ENCODE assay signal across 8 mouse cellular contexts in the genomic region with DNA sequence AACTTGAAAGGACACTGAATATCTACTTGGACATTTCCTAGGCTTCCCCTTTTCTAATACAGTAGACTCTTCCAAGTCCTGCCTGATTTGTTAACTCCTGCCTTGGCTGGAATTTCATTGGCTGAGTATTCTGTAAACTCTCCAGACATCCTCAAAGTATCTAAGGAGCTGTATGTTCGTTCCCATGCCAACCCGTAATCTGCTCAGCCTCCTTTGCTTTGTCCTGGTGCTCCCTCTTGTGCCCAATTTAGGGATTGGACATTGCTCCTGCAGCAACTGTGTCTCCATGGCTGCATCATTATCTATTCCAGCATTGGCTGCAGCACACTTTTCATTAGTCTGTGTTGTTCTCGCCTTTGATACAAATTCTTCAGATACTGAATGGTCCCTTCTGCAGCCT. TPM values are rescaled to one million over a fixed set of nuclear protein-coding genes. Genes with fewer than 3 reads are reported as not detected.
DNase-seq lines count a peak whose midpoint lies in the region; ATAC-seq and TF ChIP-seq lines count a peak whose summit lies in the region.

No protein-coding gene starts in this region.

- TF ChIP-seq CTCF in stomach, postnatal 0 days (IDR thresholded peaks at IDR 0.05; ENCODE audit: low read depth), result peak; percentile 94

- no peak overlapping the region for H3K27ac ChIP-seq in liver, embryonic 12.5 days
- no peak overlapping the region for H3K27ac ChIP-seq in midbrain, embryonic 14.5 days (replicated peaks; ENCODE audit: low read depth, low read length)
- no peak overlapping the region for H3K27ac ChIP-seq in stomach, postnatal 0 days (replicated peaks)

- peaks cover 18% of the 10 kb centered on the region for H3K36me3 ChIP-seq in liver, embryonic 12.5 days
- peaks cover 5% of the 10 kb centered on the region; the same call in 1 of the 2 replicates for H3K36me3 ChIP-seq in midbrain, embryonic 14.5 days (ENCODE audit: control insufficient read depth, insufficient read depth, low read length)
- H3K36me3 ChIP-seq in stomach, postnatal 0 days (ENCODE audit: control insufficient read depth, insufficient read depth, low read length), result 0 out of 2 replicates have a peak, but pooled peaks cover 6% of the 10 kb centered on the region

- H3K4me2 ChIP-seq in liver, embryonic 12.5 days, result no peak overlapping the region
- no peak overlapping the region for H3K4me2 ChIP-seq in midbrain, embryonic 14.5 days (ENCODE audit: low read length)
- no peak overlapping the region for H3K4me2 ChIP-seq in stomach, postnatal 0 days (replicated peaks; ENCODE audit: low read depth)

- H3K4me1 ChIP-seq in liver, embryonic 12.5 days, result peaks cover 14% of the 10 kb centered on the region
- H3K4me1 ChIP-seq in midbrain, embryonic 14.5 days (ENCODE audit: control insufficient read depth, insufficient read depth, low read length), result no peaks in the 10 kb centered on the region
- H3K4me1 ChIP-seq in stomach, postnatal 0 days (replicated peaks; ENCODE audit: control insufficient read depth, insufficient read depth), result no peaks in the 10 kb centered on the region

- intact Hi-C loops in gastrocnemius, postnatal 14 days (cut with DNase I; ENCODE audit: low total_unique reads), result loop anchor here (10.0 kb wide), 1 partner anchor 158 kb away; no protein-coding TSS in a partner anchor
- intact Hi-C loops in left cerebral cortex, postnatal 36 days (cut with DNase I), result loop anchor here (10.0 kb wide), 1 partner anchor 158 kb away; no protein-coding TSS in a partner anchor

- H3K4me3 ChIP-seq in liver, embryonic 12.5 days, result no peak overlapping the region
- H3K4me3 ChIP-seq in midbrain, embryonic 14.5 days (replicated peaks; ENCODE audit: low read depth, low read length), result no peak overlapping the region
- H3K4me3 ChIP-seq in stomach, postnatal 0 days (ENCODE audit: low read depth, low read length), result no peak overlapping the region

- ATAC-seq in liver, embryonic 12.5 days, result no peak
- peak; percentile 95 for ATAC-seq in common myeloid progenitor, adult 5-6 weeks (replicated peaks; ENCODE audit: low read depth, poor library complexity, severe bottlenecking)
- ATAC-seq in midbrain, embryonic 14.5 days (ENCODE audit: low FRiP score, low TSS enrichment), result peak; percentile 94
- peak; percentile 90 for ATAC-seq in stomach, postnatal 0 days (ENCODE audit: low FRiP score, low TSS enrichment)

- H3K9ac ChIP-seq in liver, embryonic 12.5 days, result no peak overlapping the region
- H3K9ac ChIP-seq in midbrain, embryonic 14.5 days (replicated peaks; ENCODE audit: low read length), result no peak overlapping the region
- H3K9ac ChIP-seq in stomach, postnatal 0 days (ENCODE audit: low read length), result no peak overlapping the region

- WGBS in liver, embryonic 12.5 days (ENCODE audit: insufficient replicate concordance), result 58% methylated on average over 3 of the region's 3 CpGs
- WGBS in midbrain, embryonic 14.5 days, result under 1% methylated on average over 3 of the region's 3 CpGs
- 23% methylated on average over 3 of the region's 3 CpGs for WGBS in stomach, postnatal 0 days

- no peaks in the 10 kb centered on the region for H3K9me3 ChIP-seq in liver, embryonic 12.5 days (replicated peaks)
- no peaks in the 10 kb centered on the region for H3K9me3 ChIP-seq in midbrain, embryonic 14.5 days (ENCODE audit: control insufficient read depth, low read length)
- no peaks in the 10 kb centered on the region for H3K9me3 ChIP-seq in stomach, postnatal 0 days (ENCODE audit: control insufficient read depth, low read length)

- DNase-seq in liver, result peak; percentile 39
- peak; percentile 43 for DNase-seq in gastrocnemius, postnatal 14 days
- peak; percentile 16 for DNase-seq in kidney, adult 11 months
- peak; percentile 78 to 86 for DNase-seq in left cerebral cortex, postnatal 36 days (ENCODE audit: low spot score in 2 of 2)
- DNase-seq in midbrain, embryonic 14.5 days, result peak; percentile 95
- DNase-seq in stomach, postnatal 0 days (ENCODE audit: low spot score), result peak; percentile 74

- no peaks in the 10 kb centered on the region for H3K27me3 ChIP-seq in liver, embryonic 12.5 days (replicated peaks)
- no peaks in the 10 kb centered on the region for H3K27me3 ChIP-seq in midbrain, embryonic 14.5 days (ENCODE audit: control insufficient read depth, insufficient read depth, low read length)
- no peaks in the 10 kb centered on the region for H3K27me3 ChIP-seq in stomach, postnatal 0 days (ENCODE audit: control insufficient read depth, insufficient read depth, low read length)

- no peak for TF ChIP-seq EP300 in stomach, postnatal 0 days (optimal IDR thresholded peaks at IDR 0.05)

RNA-seq across cellular contexts. Expression of a gene that starts 42.7 kb away (rescaled TPM):
- polyA plus RNA-seq in liver, embryonic 12.5 days (2016; fragmentation: Nextera tagmentation; extraction: Ambion mirVana), result 2.2 and 2.3 TPM in 2 replicates
- total RNA-seq in common myeloid progenitor, adult 5-6 weeks (2017), result 4.1 and 6.6 TPM in 2 replicates
- total RNA-seq in gastrocnemius, postnatal 14 days (2021), result 1 to 10 TPM; 1.8 to 2.0 TPM
- 10 to 100 TPM; 53.2 to 58.2 TPM for total RNA-seq in left cerebral cortex, postnatal 36 days (2021)
- polyA plus RNA-seq in midbrain, embryonic 14.5 days (2014; fragmentation: Nextera tagmentation; extraction: Ambion mirVana), result 13.7 and 14.7 TPM in 2 replicates
- 11.0 TPM in 2 replicates for polyA plus RNA-seq in stomach, postnatal 0 days (2015; fragmentation: Nextera tagmentation; extraction: Ambion mirVana)

RNA-seq across cellular contexts. Expression of a gene that starts 45.7 kb away (rescaled TPM):
- polyA plus RNA-seq in liver, embryonic 12.5 days (2016; fragmentation: Nextera tagmentation; extraction: Ambion mirVana), result not detected in 2 replicates
- not detected in 2 replicates for total RNA-seq in common myeloid progenitor, adult 5-6 weeks (2017)
- total RNA-seq in gastrocnemius, postnatal 14 days (2021), result not detected
- total RNA-seq in left cerebral cortex, postnatal 36 days (2021), result under 1 TPM in 1 of 2 experiments, not detected in 1; 0.18 TPM
- 0.09 and 0.14 TPM in 2 replicates for polyA plus RNA-seq in midbrain, embryonic 14.5 days (2014; fragmentation: Nextera tagmentation; extraction: Ambion mirVana)
- 0.05 TPM in 1 of 2 replicates, not detected in the other for polyA plus RNA-seq in stomach, postnatal 0 days (2015; fragmentation: Nextera tagmentation; extraction: Ambion mirVana)

Comparison
In these comparisons a context has a peak if more than half of its experiments do, and no peak if none do; other contexts are left out.
1. DNase-seq: peak in every context shown above with its lines; median percentile 95 in midbrain, embryonic 14.5 days; 82 in left cerebral cortex, postnatal 36 days; 74 in stomach, postnatal 0 days; 43 in gastrocnemius, postnatal 14 days; 39 in liver; 16 in kidney, adult 11 months.